Mouse (Mus musculus): ENCODE measurements at regions not wholly inside any gene's neighbourhood (a gene's known extent, or its start where the extent isn't known, plus 50 kb on each side); places are given as distances from the start of the nearest gene placed in this dataset.
A peak's percentile ranks its signal among the peaks of the same experiment; 100 is the strongest.
"Not testable (repeated sequence)": the region's sequence is repeated elsewhere in the genome, so short reads cannot be mapped to it uniquely, and the experiment has no call there.

GRCm38 (mm10) chr12:114285082-114285481 lies 741.4 kb downstream of the Adam6a start:
- no peak for DNase-seq

- DNase-seq, result no peak
These were observed 743.3 kb downstream of the Adam6a start for GRCm38 (mm10) chr12:114287041-114287440.

GRCm38 (mm10) chr12:114291083-114291482 lies 747.4 kb downstream of the Adam6a start:
- no peak for DNase-seq

GRCm38 (mm10) chr12:114299771-114300170 lies 756.1 kb downstream of the Adam6a start:
- no peak for DNase-seq

- no peak for DNase-seq
These were observed 758.0 kb downstream of the Adam6a start for GRCm38 (mm10) chr12:114301728-114302127.

GRCm38 (mm10) chr12:114332552-114332951 lies 788.8 kb downstream of the Adam6a start:
- no peak for DNase-seq

GRCm38 (mm10) chr12:114366276-114366675 lies 822.6 kb downstream of the Adam6a start:
- DNase-seq, result no peak

GRCm38 (mm10) chr12:114378696-114379350 lies 835.1 kb downstream of the Adam6a start:
- peak; percentile 18 for DNase-seq

GRCm38 (mm10) chr12:114391447-114391846 lies 847.7 kb downstream of the Adam6a start:
- no peak for DNase-seq

- DNase-seq, result no peak
These were observed 862.5 kb downstream of the Adam6a start for GRCm38 (mm10) chr12:114406206-114406605.

- no peak for DNase-seq
These were observed 890.8 kb downstream of the Adam6a start for GRCm38 (mm10) chr12:114434529-114434928.

GRCm38 (mm10) chr12:114462037-114462436 lies 918.3 kb downstream of the Adam6a start:
- DNase-seq, result no peak

GRCm38 (mm10) chr12:114462566-114462965 lies 918.9 kb downstream of the Adam6a start:
- no peak for DNase-seq

GRCm38 (mm10) chr12:114468857-114469256 lies 925.1 kb downstream of the Adam6a start:
- DNase-seq, result no peak

GRCm38 (mm10) chr12:114472678-114473077 lies 929.0 kb downstream of the Adam6a start:
- not testable (repeated sequence) for DNase-seq

- DNase-seq, result no peak
These were observed 935.0 kb downstream of the Adam6a start for GRCm38 (mm10) chr12:114478741-114479140.

GRCm38 (mm10) chr12:114493500-114494031 lies 949.9 kb downstream of the Adam6a start:
- DNase-seq, result not testable (repeated sequence)

GRCm38 (mm10) chr12:114495741-114496140 lies 952.0 kb downstream of the Adam6a start:
- DNase-seq, result no peak

GRCm38 (mm10) chr12:114513143-114513542 lies 969.4 kb downstream of the Adam6a start:
- no peak for DNase-seq

GRCm38 (mm10) chr12:114542094-114542493 lies 998.4 kb downstream of the Adam6a start:
- DNase-seq, result not testable (repeated sequence)

- DNase-seq, result not testable (repeated sequence)
These were observed 1001.2 kb downstream of the Adam6a start for GRCm38 (mm10) chr12:114544931-114545330.

GRCm38 (mm10) chr12:114562440-114562839 lies 1018.7 kb downstream of the Adam6a start:
- no peak for DNase-seq

- no peak for DNase-seq
These were observed 1019.3 kb downstream of the Adam6a start for GRCm38 (mm10) chr12:114562978-114563377.

- no peak for DNase-seq
These were observed 1020.0 kb downstream of the Adam6a start for GRCm38 (mm10) chr12:114563683-114564082.

Measured in heart, postnatal 4 days (tissue).